ENCODE assay signal across 8 mouse cellular contexts in the genomic region with DNA sequence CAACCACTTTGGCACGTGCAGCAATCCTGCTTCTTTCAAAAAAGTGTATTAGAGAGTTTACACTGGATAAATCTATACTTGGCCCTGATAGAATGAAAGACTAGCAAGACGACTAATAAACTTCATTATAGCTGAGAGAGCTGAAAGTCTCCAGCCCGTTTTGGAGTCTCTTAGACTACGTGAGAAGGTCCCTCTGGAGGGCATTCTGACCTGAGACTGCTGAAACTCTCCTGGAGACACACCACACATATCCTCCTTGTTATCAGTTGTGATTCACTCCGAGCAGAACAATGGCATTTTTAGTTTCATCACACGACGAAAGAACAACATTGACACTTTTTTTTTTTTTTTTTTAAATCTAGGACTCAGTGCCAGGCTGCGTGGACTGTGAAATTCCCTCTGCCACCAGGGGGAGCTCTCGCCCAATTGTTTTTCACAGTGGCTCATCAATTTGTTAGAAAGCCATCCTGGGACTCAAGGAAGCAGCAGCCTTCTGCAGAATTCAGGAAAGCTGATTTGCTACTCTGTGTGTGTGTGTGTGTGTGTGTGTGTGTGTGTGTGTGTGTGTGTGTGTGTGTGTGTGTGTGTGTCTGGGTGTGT.
A peak's percentile ranks its signal among the peaks of the same experiment; 100 is the strongest.
DNase-seq lines count a peak whose midpoint lies in the region; ATAC-seq and TF ChIP-seq lines count a peak whose summit lies in the region.

No protein-coding gene starts in this region.

- H3K79me2 ChIP-seq in C2C12 (ENCODE audit: control insufficient read depth, insufficient read depth) = no peaks in the 10 kb centered on the region

- no peak overlapping the region for H3K27ac ChIP-seq in embryonic facial prominence, embryonic 11.5 days (replicated peaks; ENCODE audit: low read depth, low read length)
- no peak overlapping the region for H3K27ac ChIP-seq in heart, embryonic 12.5 days (ENCODE audit: poor library complexity, severe bottlenecking)
- no peak overlapping the region for H3K27ac ChIP-seq in liver, embryonic 14.5 days

- H3K36me3 ChIP-seq in C2C12 (ENCODE audit: control insufficient read depth, insufficient read depth) = no peaks in the 10 kb centered on the region
- no peaks in the 10 kb centered on the region for H3K36me3 ChIP-seq in embryonic facial prominence, embryonic 11.5 days (replicated peaks; ENCODE audit: control insufficient read depth, insufficient read depth, low read depth, low read length)
- no peaks in the 10 kb centered on the region for H3K36me3 ChIP-seq in heart, embryonic 12.5 days
- no peaks in the 10 kb centered on the region for H3K36me3 ChIP-seq in liver, embryonic 14.5 days (replicated peaks; ENCODE audit: control insufficient read depth, insufficient read depth, low read depth)

- WGBS in embryonic facial prominence, embryonic 11.5 days = 34% methylated on average over 9 of the region's 9 CpGs
- WGBS in heart, embryonic 12.5 days = 28% methylated on average over 9 of the region's 9 CpGs
- WGBS in liver, embryonic 14.5 days (ENCODE audit: insufficient replicate concordance) = 24% methylated on average over 9 of the region's 9 CpGs

- TF ChIP-seq EP300 in liver, embryonic 14.5 days (IDR thresholded peaks at IDR 0.05; ENCODE audit: low read depth) = no peak

- TF ChIP-seq CTCF in C2C12 (IDR thresholded peaks at IDR 0.05; ENCODE audit: control insufficient read depth, insufficient read depth, insufficient read length) = peak; percentile 42
- TF ChIP-seq CTCF in liver, embryonic 14.5 days (IDR thresholded peaks at IDR 0.05; ENCODE audit: low read depth) = peak; percentile 71

- no peaks in the 10 kb centered on the region for H3K79me3 ChIP-seq in C2C12 (ENCODE audit: low read depth)

- H3ac ChIP-seq in C2C12 (ENCODE audit: control insufficient read depth, insufficient read length, low read depth) = no peak overlapping the region

- no peaks in the 10 kb centered on the region for H3K4me1 ChIP-seq in embryonic facial prominence, embryonic 11.5 days (ENCODE audit: control insufficient read depth, insufficient read depth, low read length)
- H3K4me1 ChIP-seq in heart, embryonic 12.5 days (replicated peaks) = no peaks in the 10 kb centered on the region
- H3K4me1 ChIP-seq in liver, embryonic 14.5 days (replicated peaks; ENCODE audit: control insufficient read depth in 2 of 2, insufficient read depth in 2 of 2, low read length in 1 of 2) = no peaks in the 10 kb centered on the region

- no peaks in the 10 kb centered on the region for H3K9me3 ChIP-seq in embryonic facial prominence, embryonic 11.5 days (replicated peaks; ENCODE audit: control insufficient read depth, low read length)
- H3K9me3 ChIP-seq in heart, embryonic 12.5 days (replicated peaks) = no peaks in the 10 kb centered on the region
- no peaks in the 10 kb centered on the region for H3K9me3 ChIP-seq in liver, embryonic 14.5 days (ENCODE audit: control insufficient read depth, low read length)

- no peak overlapping the region for H3K4me3 ChIP-seq in C2C12 (ENCODE audit: insufficient read depth, poor library complexity, severe bottlenecking)
- H3K4me3 ChIP-seq in embryonic facial prominence, embryonic 11.5 days (ENCODE audit: low read depth, low read length) = no peak overlapping the region
- no peak overlapping the region for H3K4me3 ChIP-seq in heart, embryonic 12.5 days
- H3K4me3 ChIP-seq in liver, embryonic 14.5 days (ENCODE audit: insufficient read depth in 1 of 2, low read depth in 2 of 2, low read length in 2 of 2) = no peak overlapping the region

- no peak overlapping the region for H3K9ac ChIP-seq in embryonic facial prominence, embryonic 11.5 days (replicated peaks; ENCODE audit: low read length)
- H3K9ac ChIP-seq in heart, embryonic 12.5 days = no peak overlapping the region
- H3K9ac ChIP-seq in liver, embryonic 14.5 days (replicated peaks) = no peak overlapping the region

- no peak overlapping the region for H3K4me2 ChIP-seq in embryonic facial prominence, embryonic 11.5 days (ENCODE audit: low read depth, low read length)
- H3K4me2 ChIP-seq in heart, embryonic 12.5 days = peak overlapping the region; percentile 36; the same call in 1 of the 2 replicates
- no peak overlapping the region for H3K4me2 ChIP-seq in liver, embryonic 14.5 days (ENCODE audit: low read depth)

- H3K27me3 ChIP-seq in C2C12 (ENCODE audit: control insufficient read depth, insufficient read depth, insufficient read length) = no peaks in the 10 kb centered on the region
- no peaks in the 10 kb centered on the region for H3K27me3 ChIP-seq in embryonic facial prominence, embryonic 11.5 days (ENCODE audit: control insufficient read depth, insufficient read depth, low read length)
- H3K27me3 ChIP-seq in heart, embryonic 12.5 days (replicated peaks) = no peaks in the 10 kb centered on the region
- no peaks in the 10 kb centered on the region for H3K27me3 ChIP-seq in liver, embryonic 14.5 days (ENCODE audit: control insufficient read depth, insufficient read depth, low read length)

- DNase-seq in adrenal gland, postnatal 14 days = peak; percentile 88
- peak; percentile 88 for DNase-seq in embryonic facial prominence, embryonic 11.5 days (ENCODE audit: low spot score)
- peak; percentile 83 for DNase-seq in kidney, postnatal 14 days
- peak in 2 of 3 experiments; percentile 11 to 19 for DNase-seq in liver, embryonic 14.5 days (ENCODE audit: low read depth in 3 of 3, low spot score in 3 of 3)
- peak; percentile 83 for DNase-seq in ovary, postnatal 14 days (ENCODE audit: low spot score)
- peak; percentile 52 for DNase-seq in thymus, postnatal 0 days (ENCODE audit: low spot score)

- ATAC-seq in embryonic facial prominence, embryonic 11.5 days (replicated peaks; ENCODE audit: insufficient number of reproducible peaks, low FRiP score, low TSS enrichment, low read depth) = peak; percentile 34; the same call in 1 of the 2 replicates
- no peak for ATAC-seq in heart, embryonic 12.5 days (ENCODE audit: insufficient number of reproducible peaks, low FRiP score)
- ATAC-seq in liver, embryonic 14.5 days (ENCODE audit: insufficient read depth) = no peak

TF ChIP-seq in C2C12, 6 proteins besides CTCF, POLR2A, EP300 and RAD21:
- TF ChIP-seq CEBPB (IDR thresholded peaks at IDR 0.05; ENCODE audit: low read depth) = no peak
- TF ChIP-seq MAX (IDR thresholded peaks at IDR 0.05) = no peak
- no peak for TF ChIP-seq FOSL1 (IDR thresholded peaks at IDR 0.05; ENCODE audit: insufficient read depth, low read length, poor library complexity, severe bottlenecking)

Comparison
In these comparisons a context has a peak if more than half of its experiments do, and no peak if none do; other contexts are left out.
1. DNase-seq: peak in every context shown above with its lines; median percentile 88 in adrenal gland, postnatal 14 days; 88 in embryonic facial prominence, embryonic 11.5 days; 83 in kidney, postnatal 14 days; 83 in ovary, postnatal 14 days; 52 in thymus, postnatal 0 days; 15 in liver, embryonic 14.5 days.